Mouse (Mus musculus) testis, adult 2 months (tissue): ENCODE results near the gene Fxyd4.

ENCODE experiments used
- CTCF ChIP-seq: fragments of 200-500 bp; IDR thresholded peaks from 2 replicates; pipeline ENCODE4 v1.5.1; 2012; ENCODE audit warnings: low read depth, mild to moderate bottlenecking, inconsistent platforms, low read length, moderate library complexity; ENCODE audit not compliant: control insufficient read depth, insufficient read depth, insufficient replicate concordance
- POLR2A ChIP-seq: fragments of 200-500 bp; IDR thresholded peaks from 2 replicates; pipeline ENCODE4 v1.6.1; 2012; ENCODE audit warnings: low read depth, mild to moderate bottlenecking, inconsistent platforms, low read length, moderate library complexity; ENCODE audit not compliant: control insufficient read depth

DNA sequence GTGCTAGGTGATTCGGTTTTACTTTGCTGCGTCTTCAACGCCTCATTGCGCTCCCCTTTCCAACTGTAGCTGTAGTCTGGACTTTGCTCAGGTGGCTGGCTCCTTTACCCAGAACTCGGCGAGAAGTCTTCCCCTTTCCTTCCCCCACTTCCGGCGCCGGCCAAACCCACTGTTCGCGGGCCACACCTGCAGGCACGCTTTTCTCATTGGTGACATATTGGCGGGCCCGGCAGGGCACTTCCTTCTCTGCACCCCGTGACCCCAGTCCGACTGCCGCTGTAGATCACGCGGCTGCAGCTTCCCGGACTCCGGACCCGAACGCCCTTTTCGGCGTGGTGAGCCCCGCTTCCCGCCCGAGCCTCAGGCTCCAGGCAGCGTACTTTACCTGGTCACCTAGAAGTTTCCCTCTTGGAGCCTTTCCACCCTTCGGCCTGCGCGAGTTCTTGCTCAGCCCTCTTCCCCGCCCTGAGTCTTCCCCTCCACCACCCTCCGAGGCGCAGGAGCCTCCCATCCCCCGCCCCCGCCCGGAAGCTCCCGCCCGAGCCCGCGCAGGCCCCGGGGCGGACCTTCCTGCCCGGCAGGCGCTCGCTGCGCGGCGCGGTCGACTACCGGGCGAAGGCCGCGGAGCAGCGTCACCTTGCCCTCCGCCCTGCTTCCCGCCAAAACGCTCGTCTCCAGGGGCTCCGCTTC lies 20.6 kb downstream of the Fxyd4 start:
- TF ChIP-seq CTCF (no peak), POLR2A (no peak)
